In genomic region chr1:36709854-36710280, GRCm38 (mm10) we compare ENCODE assay signal across 8 mouse cellular contexts. TPM values are rescaled to one million over a fixed set of nuclear protein-coding genes. Genes with fewer than 3 reads are reported as not detected.
A peak's percentile ranks its signal among the peaks of the same experiment; 100 is the strongest.
DNase-seq lines count a peak whose midpoint lies in the region; ATAC-seq and TF ChIP-seq lines count a peak whose summit lies in the region.

TSS of gene 4933424G06Rik (plus strand) at chr1:36710149.

- TF ChIP-seq CTCF in lung, postnatal 0 days (IDR thresholded peaks at IDR 0.05): no peak

- peaks cover 26% of the 10 kb centered on the region for H3K4me1 ChIP-seq in hindbrain, embryonic 10.5 days (replicated peaks)
- H3K4me1 ChIP-seq in lung, postnatal 0 days (ENCODE audit: insufficient read depth, low read depth, low read length): peaks cover 10% of the 10 kb centered on the region; the same call in 1 of the 2 replicates

- H3K4me3 ChIP-seq in hindbrain, embryonic 10.5 days: peak within 1 kb of the TSS; percentile 95
- peak within 1 kb of the TSS; percentile 89 for H3K4me3 ChIP-seq in lung, postnatal 0 days (ENCODE audit: low read depth, low read length)

- ATAC-seq in frontal cortex, adult (ENCODE audit: low TSS enrichment): peak; percentile 86
- peak; percentile 98 for ATAC-seq in lung, postnatal 0 days

- peak; percentile 99 for DNase-seq in MN1 (ENCODE audit: low spot score)
- peak; percentile 99 for DNase-seq in cerebellum, adult 9-10 months
- peak; percentile 99 for DNase-seq in hindbrain, embryonic 10.5 days (ENCODE audit: low spot score)
- DNase-seq in layer of hippocampus, adult 9-11 months: peak; percentile 98
- DNase-seq in lung, postnatal 0 days (ENCODE audit: low spot score): peak; percentile 99
- DNase-seq in ovary, postnatal 14 days (ENCODE audit: low spot score): peak; percentile 96
- peak; percentile 99 for DNase-seq in thymus, postnatal 14 days

- under 1% methylated on average over 29 of the region's 29 CpGs for WGBS in hindbrain, embryonic 10.5 days
- 2% methylated on average over 29 of the region's 29 CpGs for WGBS in lung, postnatal 0 days

- peaks cover 31% of the 10 kb centered on the region for H3K36me3 ChIP-seq in hindbrain, embryonic 10.5 days
- H3K36me3 ChIP-seq in lung, postnatal 0 days (ENCODE audit: insufficient read depth, low read length): peaks cover 2% of the 10 kb centered on the region; the same call in 1 of the 2 replicates

- H3K4me2 ChIP-seq in lung, postnatal 0 days (replicated peaks; ENCODE audit: low read depth, low read length): peak within 1 kb of the TSS; percentile 94

- H3K27me3 ChIP-seq in hindbrain, embryonic 10.5 days (ENCODE audit: insufficient read depth, poor library complexity, severe bottlenecking): no peaks in the 10 kb centered on the region
- no peaks in the 10 kb centered on the region for H3K27me3 ChIP-seq in lung, postnatal 0 days (replicated peaks; ENCODE audit: insufficient read depth, low read length)

- H3K9ac ChIP-seq in lung, postnatal 0 days (replicated peaks; ENCODE audit: low read depth): peak within 1 kb of the TSS; percentile 82

- H3K9me3 ChIP-seq in hindbrain, embryonic 10.5 days: 0 out of 2 replicates have a peak, but pooled peaks cover 3% of the 10 kb centered on the region
- no peaks in the 10 kb centered on the region for H3K9me3 ChIP-seq in lung, postnatal 0 days (ENCODE audit: low read length)

- H3K27ac ChIP-seq in hindbrain, embryonic 10.5 days: peak within 1 kb of the TSS; percentile 96
- peak within 1 kb of the TSS; percentile 92 for H3K27ac ChIP-seq in lung, postnatal 0 days (ENCODE audit: low read length)

- TF ChIP-seq EP300 in lung, postnatal 0 days (IDR thresholded peaks at IDR 0.05): no peak

RNA-seq across cellular contexts. Expression of gene 4933424G06Rik, which starts in this region (rescaled TPM):
- polyA plus RNA-seq in hindbrain, embryonic 10.5 days (2016; fragmentation: Nextera tagmentation; extraction: Ambion mirVana): 0.15 and 0.22 TPM in 2 replicates
- polyA plus RNA-seq in lung, postnatal 0 days (2015; fragmentation: Nextera tagmentation; extraction: Ambion mirVana): 0.11 TPM in 1 of 2 replicates, not detected in the other

Comparison
In these comparisons a context has a peak if more than half of its experiments do, and no peak if none do; other contexts are left out.
1. Peak in every context shown above with its lines: DNase-seq, ATAC-seq, H3K4me3 ChIP-seq and H3K27ac ChIP-seq.
2. Peak in DNase-seq, H3K4me3 ChIP-seq and H3K27ac ChIP-seq in hindbrain, embryonic 10.5 days; RNA of the gene not detected or under 1 TPM.
3. Peak in DNase-seq, ATAC-seq, H3K4me3 ChIP-seq, H3K27ac ChIP-seq, H3K9ac ChIP-seq and H3K4me2 ChIP-seq in lung, postnatal 0 days; RNA of the gene not detected or under 1 TPM.